Mouse (Mus musculus): ENCODE measurements around the gene Armh4.

GRCm38 (mm10) chr14:49649191-49649590 is 134.0 kb downstream of the Armh4 start:
- TF ChIP-seq CTCF (IDR thresholded peaks at IDR 0.05; ENCODE audit: insufficient read depth, low read depth, low read length): no peak
- no peak for TF ChIP-seq POLR2A (IDR thresholded peaks at IDR 0.05; ENCODE audit: insufficient read depth, low read depth, low read length)

Measured in olfactory bulb, adult 2 months (tissue).